Mouse (Mus musculus) activated CD4-positive, CD25-positive, alpha-beta regulatory T cell, adult 4 months (primary cell): ENCODE data around the gene Tsen15. TPM values are rescaled to one million over a fixed set of nuclear protein-coding genes. Genes with fewer than 3 reads are reported as not detected.

Experiments used
- ATAC-seq: one replicate; pipeline ENCODE4 v1.8.0; 2017
- polyA plus RNA-seq, 2 experiments: library from polyadenylated mRNA; unstranded; fragments of 100-300 nt; shearing (Covaris generic); gene quantifications; one replicate each; pipeline ENCODE4 v1.2.1; 2017

Tsen15 gene
- polyA plus RNA-seq, 2 experiments from 2014 or later = 20.7 to 21.3 TPM

DNA sequence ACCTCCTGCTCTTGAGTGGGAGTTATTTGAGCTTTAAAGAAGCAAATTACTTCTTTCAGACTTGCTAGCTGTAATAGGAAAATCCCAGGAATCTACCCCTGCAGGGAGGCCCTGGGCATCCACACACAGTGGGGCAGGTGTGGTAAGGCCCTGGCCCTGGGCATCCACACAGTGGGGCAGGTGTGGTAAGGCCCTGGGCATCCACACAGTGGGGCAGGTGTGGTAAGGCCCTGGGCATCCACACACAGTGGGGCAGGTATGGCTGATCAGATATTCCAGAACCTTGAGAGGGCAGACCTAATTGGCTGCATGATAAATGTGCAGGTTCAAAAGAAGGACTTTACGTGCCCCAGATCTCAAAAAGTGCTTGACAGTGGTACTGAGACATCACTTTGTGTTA is 1.9 kb downstream of the Tsen15 start:
- no peak for ATAC-seq

DNA sequence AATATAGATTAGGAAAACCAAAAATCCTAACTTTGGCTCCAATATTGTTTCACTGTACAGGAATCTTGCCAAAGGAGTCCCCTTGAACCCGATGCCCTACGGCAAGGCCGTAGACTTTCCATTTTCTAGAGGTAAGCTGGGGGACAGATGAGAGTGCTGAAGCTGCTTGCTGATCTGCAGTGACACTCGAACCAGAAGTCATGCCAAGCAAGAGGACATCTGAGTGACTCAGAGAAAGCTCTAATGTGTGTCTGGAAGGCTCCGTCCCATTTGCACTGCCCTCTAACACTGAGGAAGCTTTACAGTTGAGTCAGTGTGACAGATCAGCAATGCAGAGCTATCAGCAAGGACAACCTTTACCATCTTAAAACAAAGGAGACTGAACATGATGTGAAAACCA is 8.2 kb downstream of the Tsen15 start:
- ATAC-seq = no peak

DNA sequence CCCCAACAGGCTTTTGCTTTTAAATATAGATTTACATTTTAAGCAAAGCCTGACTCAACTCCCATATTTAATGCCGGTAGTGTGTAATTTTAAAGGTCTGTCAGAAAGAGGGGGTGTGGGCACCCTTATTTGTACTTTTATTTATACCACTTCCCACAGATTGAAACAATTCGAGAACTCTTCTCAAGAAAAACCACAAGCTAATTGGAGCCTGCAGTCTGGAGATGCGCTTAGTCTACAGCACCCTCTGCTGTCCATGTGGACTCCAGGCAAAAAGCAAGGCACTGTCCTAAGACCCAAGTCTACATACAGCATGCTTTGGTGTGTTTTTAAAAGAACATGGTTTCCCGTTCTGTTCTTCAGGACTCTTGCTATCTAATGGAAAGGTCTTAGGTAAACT is 17.3 kb downstream of the Tsen15 start:
- peak; percentile 91 for ATAC-seq

DNA sequence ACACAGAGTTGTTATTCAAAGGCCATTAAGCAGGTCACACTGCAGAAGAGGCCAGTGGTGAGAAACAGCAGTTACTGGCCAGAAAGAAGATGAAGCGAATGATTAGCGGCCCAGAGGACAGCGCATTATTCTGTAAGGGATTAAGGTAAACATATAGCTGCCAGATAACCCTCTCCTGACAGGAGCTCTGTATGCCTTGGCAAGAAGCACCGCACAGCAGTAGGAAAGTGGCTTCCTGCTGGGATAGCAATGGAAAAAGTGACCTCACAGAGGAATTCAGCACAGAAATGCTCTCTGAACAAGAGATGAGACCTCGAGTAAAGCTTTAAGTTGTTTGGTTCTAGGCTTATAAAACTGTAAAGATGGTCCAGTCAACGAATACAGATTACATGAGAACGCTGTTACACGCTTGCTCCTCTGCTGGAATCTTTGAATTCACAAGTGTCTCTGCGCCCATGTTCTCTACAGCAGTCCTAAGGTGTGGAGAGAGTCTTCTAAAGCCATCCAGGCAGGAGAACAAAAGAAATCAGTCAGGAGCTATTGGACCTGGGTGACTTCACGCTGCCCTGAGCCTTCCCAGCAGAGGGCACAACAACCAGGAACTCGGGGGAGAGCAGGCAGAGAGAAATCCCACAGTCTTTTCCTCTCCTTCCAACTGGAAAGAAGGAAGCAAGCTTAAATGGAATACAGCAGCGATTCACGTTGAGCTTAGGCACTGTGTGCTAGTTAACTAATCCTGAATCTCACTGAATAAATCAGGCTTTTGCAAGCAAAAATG is 18.0 kb downstream of the Tsen15 start:
- ATAC-seq = no peak

DNA sequence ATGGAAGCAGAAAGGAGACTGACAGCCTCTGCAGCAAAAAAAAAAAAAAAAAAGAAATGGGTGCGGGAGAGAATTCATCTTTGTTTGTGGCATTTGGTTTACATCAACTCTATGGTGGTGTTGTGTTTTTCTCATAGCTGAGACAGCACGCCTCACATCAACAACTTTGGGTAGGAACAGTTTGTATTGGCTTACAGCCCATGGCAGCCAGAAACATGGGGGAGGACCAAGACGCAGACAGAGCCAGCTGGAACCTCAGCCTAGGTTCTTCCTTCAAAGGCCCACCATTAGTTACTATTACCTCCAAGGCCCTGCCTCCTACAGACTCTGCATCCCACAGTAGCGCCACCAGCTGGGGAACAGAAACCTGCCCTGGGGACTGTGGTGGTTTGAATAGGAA is 29.8 kb downstream of the Tsen15 start:
- ATAC-seq = no peak

DNA sequence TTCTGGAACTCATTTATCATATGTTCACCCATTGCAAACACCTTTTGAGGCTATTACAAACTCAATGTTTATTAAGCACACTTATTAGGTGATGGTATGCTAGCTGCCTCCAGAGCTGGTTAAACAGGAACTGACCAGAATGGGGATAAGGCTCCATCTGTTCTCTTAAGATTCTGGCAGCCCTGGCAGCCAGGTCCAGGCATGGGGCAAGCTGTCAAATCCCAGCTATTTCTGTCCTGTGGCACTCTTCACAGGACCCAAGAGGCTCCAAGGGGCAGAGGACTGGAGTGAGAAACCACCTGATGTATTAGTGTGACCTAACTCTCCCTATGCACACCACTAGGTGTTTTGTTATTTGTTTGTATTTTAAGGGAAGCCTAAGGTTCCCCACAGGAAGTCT is 38.5 kb downstream of the Tsen15 start:
- no peak for ATAC-seq

DNA sequence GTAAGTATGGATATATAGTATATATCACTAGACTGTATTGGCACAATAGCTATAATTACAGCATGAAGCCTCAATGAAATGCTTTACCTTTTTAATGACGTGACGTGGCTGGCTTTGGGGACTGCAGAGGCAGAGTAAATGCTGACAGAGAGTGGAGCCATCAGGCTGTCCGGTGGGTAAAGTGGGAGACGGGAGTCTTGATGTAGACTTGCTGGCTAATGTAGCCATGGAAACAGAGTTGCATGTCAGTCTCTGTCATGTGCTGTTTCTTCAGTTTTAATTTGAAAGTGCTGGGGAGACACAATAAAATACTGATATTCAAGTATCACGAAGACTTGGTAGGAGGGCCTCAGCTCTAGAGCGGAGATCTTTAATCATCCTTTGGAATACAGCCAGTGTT is 62.5 kb downstream of the Tsen15 start:
- ATAC-seq = no peak

Other genes with a start within 250 kb of the Tsen15 start
- not detected for gene Colgalt2, start 13.1 kb upstream of the Tsen15 start, polyA plus RNA-seq